Mouse (Mus musculus) heart, adult 8-10 months (tissue): ENCODE results near the gene Pcyt1b. TPM values are rescaled to one million over a fixed set of nuclear protein-coding genes. Genes with fewer than 3 reads are reported as not detected.

Experiments
- DNase-seq: peaks from one replicate; pipeline ENCODE4 v3.0.0; 2022; ENCODE audit warnings: low spot score
- total RNA-seq, 4 experiments: library from RNA; stranded (reverse); gene quantifications; 2 replicates each; pipeline ENCODE4 v1.2.4; 2022

Gene Pcyt1b
- total RNA-seq, 4 experiments from 2014 or later: 0.09 to 0.20 (median 0.18) TPM

DNA sequence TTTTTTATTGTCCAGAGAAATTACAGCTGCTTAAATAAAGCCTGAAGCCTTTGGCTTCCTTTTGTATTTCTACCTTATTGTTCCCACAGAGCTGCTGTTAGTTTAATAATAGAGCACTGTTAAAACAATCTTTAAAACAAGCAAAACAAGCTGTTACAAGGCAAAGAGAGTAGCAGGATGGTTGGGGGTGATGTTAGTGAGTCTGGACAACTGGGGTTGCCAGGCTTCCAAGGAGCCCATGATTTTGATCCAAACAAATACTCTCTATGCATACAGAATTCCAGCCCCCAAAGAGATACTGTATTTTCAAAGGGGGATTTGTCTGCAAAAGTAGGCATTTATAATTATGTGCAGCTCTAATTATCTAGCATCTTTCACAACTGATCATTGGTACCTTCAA is 77.7 kb downstream of the Pcyt1b start:
- no peak for DNase-seq

DNA sequence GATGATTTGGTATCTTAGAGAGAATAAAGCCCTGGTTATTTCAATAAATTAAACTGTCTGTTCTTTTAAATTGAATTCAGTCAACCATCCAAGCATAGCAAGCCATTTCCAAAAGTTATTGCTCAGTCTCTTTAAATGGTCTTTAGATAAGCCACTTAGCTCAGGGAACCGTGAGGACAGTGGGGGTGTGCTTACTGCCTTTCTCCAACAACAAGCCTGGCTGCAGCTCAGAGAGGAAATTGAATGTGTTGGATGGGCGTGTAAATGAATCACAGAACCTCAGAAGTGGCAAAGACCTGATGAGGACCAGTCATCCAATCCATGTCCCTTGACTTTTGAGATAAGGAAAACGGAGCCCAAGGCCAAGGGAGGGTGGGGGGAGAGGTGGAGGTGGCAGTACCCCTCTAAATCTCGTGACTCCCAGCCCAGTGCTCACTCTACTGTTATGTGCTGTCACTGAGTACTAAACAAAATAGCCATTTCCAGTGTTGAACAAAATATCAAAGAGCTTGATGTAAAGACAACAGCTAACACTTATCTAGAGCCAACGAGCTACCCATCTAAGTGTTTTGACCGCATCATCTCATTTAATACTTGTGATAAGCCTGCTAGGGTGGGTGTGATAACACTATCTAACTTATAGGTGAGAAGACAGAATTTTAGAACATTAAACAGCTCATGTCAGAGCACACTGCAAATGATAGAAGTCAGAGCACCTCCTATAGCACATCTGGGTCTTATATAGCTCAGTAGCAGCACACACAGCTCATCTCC is 78.5 kb downstream of the Pcyt1b start:
- no peak for DNase-seq

DNA sequence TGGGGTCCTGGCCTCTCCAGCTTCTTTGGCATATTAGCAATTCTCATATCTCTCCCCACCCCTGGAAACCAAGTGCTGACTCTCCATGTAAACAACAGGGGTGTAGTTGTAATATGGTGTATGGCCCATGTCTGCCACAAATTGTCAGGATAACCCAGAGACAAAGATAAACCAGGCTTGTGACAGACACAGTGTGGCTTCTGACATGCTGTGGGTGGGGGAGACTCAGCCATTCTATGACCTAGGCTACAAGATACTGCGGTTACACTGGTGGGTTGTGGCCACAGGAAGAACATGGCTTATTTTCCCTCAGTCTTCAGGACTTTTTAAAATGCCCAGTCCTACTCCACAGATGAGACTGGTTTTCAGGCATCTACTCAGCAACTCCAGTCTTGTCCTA is 94.5 kb downstream of the Pcyt1b start:
- no peak for DNase-seq

DNA sequence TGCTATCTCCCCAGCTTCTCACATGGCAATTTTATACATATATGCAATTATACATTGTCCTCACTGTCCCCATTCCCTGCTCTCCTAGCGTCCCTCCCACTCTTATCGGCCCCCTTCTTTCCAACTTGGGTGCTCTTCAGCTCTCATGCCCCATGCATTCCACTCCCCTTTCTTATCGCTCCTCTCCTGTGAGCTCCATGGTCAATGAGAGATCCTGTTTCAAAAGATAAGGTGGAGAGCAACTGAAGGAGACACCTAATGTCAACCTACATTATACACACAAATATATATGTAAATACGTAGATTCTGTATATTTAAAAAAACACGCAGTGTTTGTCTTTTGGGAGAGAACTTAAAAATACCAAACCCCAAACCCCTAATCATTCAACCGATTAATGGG is 95.9 kb downstream of the Pcyt1b start:
- no peak for DNase-seq

DNA sequence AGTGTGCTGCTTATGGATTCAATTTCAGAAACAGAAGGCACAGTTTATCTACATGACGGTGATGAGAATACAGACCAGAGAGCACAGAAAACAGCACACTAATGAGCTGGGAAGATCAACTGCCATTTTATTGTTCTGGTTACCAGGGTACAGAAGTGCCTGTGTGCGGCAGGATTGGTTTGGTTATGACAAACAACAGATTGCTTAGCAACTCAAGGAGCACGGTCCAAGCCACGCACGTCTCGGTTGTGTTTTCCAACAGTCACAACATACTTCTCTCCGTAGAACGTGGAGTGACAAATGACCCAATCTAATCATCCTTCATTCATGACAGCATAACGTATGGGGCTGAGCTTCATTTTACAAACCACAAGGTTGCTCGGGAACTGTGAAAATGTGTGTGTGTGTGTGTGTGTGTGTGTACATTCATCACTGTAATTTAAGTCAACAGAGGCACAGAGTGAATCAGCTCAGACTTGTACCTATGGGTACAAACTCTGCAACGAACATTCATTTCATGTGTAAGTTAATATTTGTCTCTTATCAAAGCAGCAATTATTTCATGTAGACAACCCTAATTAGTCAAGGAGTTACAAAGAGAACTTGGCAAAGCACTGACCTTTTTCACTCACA is 100.7 kb downstream of the Pcyt1b start:
- DNase-seq: no peak

DNA sequence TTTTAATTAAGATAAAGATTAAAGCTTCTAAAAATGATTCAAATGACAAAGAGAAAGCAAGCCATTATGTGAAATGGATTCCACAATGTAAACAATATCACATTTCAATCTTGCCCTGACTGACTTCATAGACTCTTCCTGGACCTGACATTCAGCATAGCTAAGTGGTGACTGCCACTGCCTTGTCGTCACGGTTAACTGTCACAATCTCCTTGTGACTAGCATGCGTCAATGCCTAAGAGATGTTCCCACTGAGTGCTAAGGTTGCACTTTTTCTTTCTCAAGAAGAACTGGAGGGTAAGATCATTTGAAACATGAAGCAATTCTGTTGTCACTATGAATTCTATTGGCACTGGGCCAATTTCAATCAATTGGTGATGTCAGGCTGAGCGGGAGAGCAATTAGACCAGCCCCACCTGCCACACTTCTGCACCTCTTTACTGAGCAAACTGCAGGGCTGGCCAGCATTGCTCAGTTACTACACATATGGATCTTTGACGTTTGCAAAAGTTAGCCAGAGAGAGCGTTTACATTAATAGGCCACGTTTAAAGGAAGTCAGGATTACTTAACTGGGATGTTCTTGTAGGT is 102.3 kb downstream of the Pcyt1b start:
- no peak for DNase-seq

DNA sequence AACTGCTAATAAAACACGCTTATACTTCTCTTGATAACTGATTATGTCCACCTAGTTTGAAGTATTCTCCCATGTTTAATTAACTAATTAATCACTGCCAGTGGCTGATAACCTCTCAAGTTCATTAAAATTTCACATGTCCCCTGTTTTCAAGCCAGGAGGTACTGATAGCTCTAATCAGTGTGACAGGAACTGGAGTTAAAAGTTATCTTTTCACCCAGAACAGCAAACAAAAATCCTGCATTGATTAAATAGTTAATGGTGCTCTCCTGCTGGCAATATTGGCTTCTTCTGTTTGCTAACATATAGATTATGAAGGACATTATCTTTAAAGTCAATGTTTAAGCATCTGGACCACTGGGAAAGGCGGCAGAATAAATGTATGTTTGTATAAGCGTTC is 106.1 kb downstream of the Pcyt1b start:
- no peak for DNase-seq

DNA sequence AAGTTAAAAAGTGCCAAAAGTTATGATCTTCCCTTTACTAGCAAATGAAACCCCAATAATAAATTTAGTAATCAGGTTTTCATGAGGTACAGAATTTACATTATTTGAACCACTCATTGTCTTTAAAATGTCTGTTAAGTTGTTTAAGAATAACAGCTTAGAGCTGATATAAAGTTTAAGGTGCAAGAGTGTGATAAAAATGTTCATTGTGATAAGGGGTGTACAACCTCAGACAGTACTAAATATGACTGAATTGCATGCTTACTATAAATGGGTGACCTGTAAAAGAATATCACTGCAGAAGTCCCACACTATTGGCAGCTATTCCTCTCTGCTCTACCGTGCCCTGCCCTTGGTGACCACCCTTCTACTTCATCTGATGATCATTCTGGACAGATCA is 134.9 kb downstream of the Pcyt1b start:
- DNase-seq: no peak

DNA sequence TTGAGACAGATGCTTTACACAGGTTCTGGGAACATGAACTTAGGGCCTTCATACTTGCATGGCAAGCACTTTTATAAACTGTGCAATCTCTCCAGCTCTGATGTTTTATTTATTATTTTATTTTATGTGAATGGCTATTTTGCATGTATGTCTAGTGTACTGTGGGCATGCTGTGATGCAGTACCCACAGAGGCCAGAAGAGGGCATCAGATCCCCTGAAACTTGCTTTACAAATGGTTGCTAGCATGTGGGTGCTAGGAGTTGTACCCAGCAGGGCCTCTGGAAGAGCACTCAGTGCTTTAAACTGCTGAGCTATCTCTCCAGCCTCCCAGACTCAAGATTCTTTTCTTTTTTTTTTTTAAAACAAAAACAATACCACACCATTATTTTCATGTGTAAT is 138.5 kb downstream of the Pcyt1b start:
- DNase-seq: peak; percentile 16

Other genes with a start within 250 kb of the Pcyt1b start
- gene Pola1, start 22.7 kb upstream of the Pcyt1b start, total RNA-seq: 1 to 10 TPM; 4.2 to 5.2 (median 4.6) TPM
- 1 to 10 TPM; 1.6 to 3.6 (median 2.6) TPM for gene Pdk3, start 177.3 kb downstream of the Pcyt1b start, total RNA-seq